Mouse (Mus musculus) embryonic fibroblast, embryonic 13.5 days (primary cell): ENCODE results near the gene Cpn1.

Experiments used
- CTCF ChIP-seq: IDR thresholded peaks from 2 replicates; pipeline ENCODE4 v1.5.1; 2011; ENCODE audit warnings: mild to moderate bottlenecking, control low read depth, low read length, moderate library complexity, borderline replicate concordance; ENCODE audit not compliant: insufficient read depth
- POLR2A ChIP-seq: IDR thresholded peaks from 2 replicates; pipeline ENCODE4 v1.6.1; 2011; ENCODE audit warnings: low read depth, mild to moderate bottlenecking, control low read depth, low read length, moderate library complexity

DNA sequence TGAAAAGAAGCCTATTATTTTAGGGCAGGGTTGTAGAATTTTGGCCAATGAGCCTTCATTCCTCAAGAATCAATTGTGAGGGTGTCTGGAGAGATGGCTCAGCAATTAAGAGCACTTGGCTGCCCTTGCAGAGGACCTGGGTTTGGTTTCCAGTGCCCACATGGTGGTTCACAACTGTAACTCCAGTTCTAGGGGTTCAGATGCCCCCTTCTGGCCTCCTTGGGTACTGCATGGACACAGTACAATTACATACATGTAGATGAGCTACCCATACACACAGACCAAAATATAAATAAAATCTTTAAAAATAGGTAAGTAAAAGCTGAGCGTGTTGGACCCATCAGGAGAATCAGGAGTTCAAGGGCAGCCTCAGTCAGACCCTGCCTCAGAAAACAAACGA is 25.2 kb downstream of the Cpn1 start:
- TF ChIP-seq POLR2A (no peak), CTCF (no peak)
